Mouse (Mus musculus) testis, adult 2 months (tissue): Measurements from ENCODE around the gene Psmd10. TPM values are rescaled to one million over a fixed set of nuclear protein-coding genes. Genes with fewer than 3 reads are reported as not detected.
A peak's percentile ranks its signal among the peaks of the same experiment; 100 is the strongest.

Experiments used
- H3K27ac ChIP-seq: fragments of 200-500 bp; 2 replicates; pipeline ENCODE4 v1.5.1; 2012; ENCODE audit warnings: low read depth, low read length; ENCODE audit not compliant: control insufficient read depth, insufficient read depth
- H3K27me3 ChIP-seq: fragments of 200-500 bp; 2 replicates; pipeline ENCODE4 v1.6.1; 2012; ENCODE audit warnings: mild to moderate bottlenecking, low read length, moderate library complexity; ENCODE audit not compliant: control insufficient read depth, insufficient read depth
- H3K36me3 ChIP-seq: fragments of 200-500 bp; 2 replicates; pipeline ENCODE4 v1.6.1; 2012; ENCODE audit warnings: mild to moderate bottlenecking, low read length; ENCODE audit not compliant: control insufficient read depth, insufficient read depth
- H3K4me1 ChIP-seq: fragments of 200-500 bp; 2 replicates; pipeline ENCODE4 v1.6.1; 2012; ENCODE audit warnings: low read length; ENCODE audit not compliant: control insufficient read depth, insufficient read depth
- H3K4me3 ChIP-seq: fragments of 200-500 bp; 2 replicates; pipeline ENCODE4 v1.5.1; 2012; ENCODE audit warnings: low read depth, mild to moderate bottlenecking, low read length, moderate library complexity, mixed read lengths; ENCODE audit not compliant: control insufficient read depth
- CTCF ChIP-seq: fragments of 200-500 bp; IDR thresholded peaks from 2 replicates; pipeline ENCODE4 v1.5.1; 2012; ENCODE audit warnings: low read depth, mild to moderate bottlenecking, inconsistent platforms, low read length, moderate library complexity; ENCODE audit not compliant: control insufficient read depth, insufficient read depth, insufficient replicate concordance
- POLR2A ChIP-seq: fragments of 200-500 bp; IDR thresholded peaks from 2 replicates; pipeline ENCODE4 v1.6.1; 2012; ENCODE audit warnings: low read depth, mild to moderate bottlenecking, inconsistent platforms, low read length, moderate library complexity; ENCODE audit not compliant: control insufficient read depth
- polyA plus RNA-seq: library from polyadenylated mRNA; depleted of rRNA; stranded (reverse); fragments of >200 nt; gene quantifications from 2 replicates; pipeline ENCODE4 v1.2.3, GENCODE M21; 2012

Gene Psmd10
- polyA plus RNA-seq, 1 experiment, result 9.9 TPM

DNA sequence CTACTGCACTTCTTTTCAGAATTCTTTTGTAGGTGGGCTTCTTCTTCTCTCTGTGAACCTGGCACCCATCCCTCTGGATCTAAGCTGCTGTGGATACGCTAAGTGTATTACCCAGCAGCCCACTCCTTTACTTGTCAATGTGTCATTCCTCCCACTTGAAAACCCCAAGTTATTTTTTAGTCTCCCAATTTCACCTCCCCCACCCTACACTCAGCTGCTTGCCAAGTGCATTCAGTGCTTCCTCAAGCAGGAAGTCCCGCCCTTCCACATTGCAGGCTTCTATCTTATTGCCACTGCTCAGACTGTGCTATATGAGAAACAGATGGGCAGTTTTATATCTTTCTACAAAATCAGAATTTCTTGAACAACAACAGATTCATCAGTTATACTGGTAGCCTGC, 23.0 kb upstream of the Psmd10 start:
- Histone ChIP-seq H3K27ac (no peak overlapping the region), H3K36me3 (no peaks in the 10 kb centered on the region), H3K4me1 (no peaks in the 10 kb centered on the region), H3K27me3 (no peaks in the 10 kb centered on the region), H3K4me3 (no peak overlapping the region)
- no peak for TF ChIP-seq CTCF

DNA sequence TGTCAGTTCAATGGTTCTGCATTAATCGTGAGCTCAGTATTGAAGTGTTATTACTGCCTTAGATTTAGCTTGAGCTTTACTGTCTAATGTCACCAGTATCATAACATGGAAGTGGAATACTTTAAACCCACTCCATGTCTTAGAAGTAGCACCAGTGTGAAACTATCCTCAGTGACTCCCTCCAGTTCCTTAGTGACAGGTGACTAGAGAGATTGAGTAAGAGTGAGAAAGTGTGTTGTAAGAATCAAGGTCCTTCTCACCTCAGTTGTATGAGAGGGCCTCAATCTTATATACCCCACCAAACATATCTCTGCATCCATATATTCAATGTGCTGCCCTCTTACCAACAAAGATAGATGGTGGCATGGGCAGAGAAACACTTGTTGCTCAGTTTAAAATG, 22.4 kb upstream of the Psmd10 start:
- no peaks in the 10 kb centered on the region for H3K27me3 ChIP-seq
- H3K4me1 ChIP-seq, result no peaks in the 10 kb centered on the region
- H3K4me3 ChIP-seq, result no peak overlapping the region
- TF ChIP-seq POLR2A (no peak), CTCF (no peak)
- H3K27ac ChIP-seq, result no peak overlapping the region
- no peaks in the 10 kb centered on the region for H3K36me3 ChIP-seq

GRCm38 (mm10) chrX:140956959-140957358, 431 bp upstream of the Psmd10 start:
- H3K27me3 ChIP-seq, result no peaks in the 10 kb centered on the region

GRCm38 (mm10) chrX:140953618-140954017, 2.9 kb downstream of the Psmd10 start:
- Histone ChIP-seq H3K4me3 (no peak overlapping the region), H3K4me1 (no peaks in the 10 kb centered on the region), H3K36me3 (no peaks in the 10 kb centered on the region), H3K27me3 (no peaks in the 10 kb centered on the region), H3K27ac (no peak overlapping the region)
- TF ChIP-seq POLR2A (no peak), CTCF (no peak)

More at GRCm38 (mm10) chrX:140956959-140957358, 431 bp upstream of the Psmd10 start:
- TF ChIP-seq POLR2A (no peak), CTCF (no peak)
- H3K4me1 ChIP-seq, result no peaks in the 10 kb centered on the region
- no peaks in the 10 kb centered on the region for H3K36me3 ChIP-seq
- peak overlapping the region; percentile 94 for H3K4me3 ChIP-seq
- H3K27ac ChIP-seq, result peak overlapping the region; percentile 64

- TF ChIP-seq CTCF, result no peak
- no peak for TF ChIP-seq POLR2A
- no peaks in the 10 kb centered on the region for H3K27me3 ChIP-seq
Observed at GRCm38 (mm10) chrX:140936271-140936670, 20.3 kb downstream of the Psmd10 start.

GRCm38 (mm10) chrX:140933263-140933662, 23.3 kb downstream of the Psmd10 start:
- H3K36me3 ChIP-seq, result no peaks in the 10 kb centered on the region
- no peaks in the 10 kb centered on the region for H3K27me3 ChIP-seq
- H3K4me1 ChIP-seq, result no peaks in the 10 kb centered on the region
- no peak overlapping the region for H3K27ac ChIP-seq
- TF ChIP-seq POLR2A, result no peak
- no peak for TF ChIP-seq CTCF
- H3K4me3 ChIP-seq, result no peak overlapping the region

More at GRCm38 (mm10) chrX:140936271-140936670, 20.3 kb downstream of the Psmd10 start:
- Histone ChIP-seq H3K36me3 (no peaks in the 10 kb centered on the region), H3K4me3 (no peak overlapping the region), H3K27ac (no peak overlapping the region), H3K4me1 (no peaks in the 10 kb centered on the region)

- H3K4me3 ChIP-seq, result no peak overlapping the region
- no peaks in the 10 kb centered on the region for H3K4me1 ChIP-seq
Observed at GRCm38 (mm10) chrX:140932066-140932465, 24.5 kb downstream of the Psmd10 start.

GRCm38 (mm10) chrX:140921321-140921720, 35.2 kb downstream of the Psmd10 start:
- Histone ChIP-seq H3K27ac (0 out of 2 replicates have a peak overlapping the region, but pooled peaks have one; percentile 21), H3K36me3 (no peaks in the 10 kb centered on the region), H3K4me1 (no peaks in the 10 kb centered on the region), H3K4me3 (no peak overlapping the region), H3K27me3 (no peaks in the 10 kb centered on the region)
- TF ChIP-seq POLR2A (no peak), CTCF (no peak)

More at GRCm38 (mm10) chrX:140932066-140932465, 24.5 kb downstream of the Psmd10 start:
- TF ChIP-seq POLR2A, result no peak
- no peak for TF ChIP-seq CTCF
- Histone ChIP-seq H3K27ac (no peak overlapping the region), H3K27me3 (no peaks in the 10 kb centered on the region), H3K36me3 (no peaks in the 10 kb centered on the region)
